In the genomic region with DNA sequence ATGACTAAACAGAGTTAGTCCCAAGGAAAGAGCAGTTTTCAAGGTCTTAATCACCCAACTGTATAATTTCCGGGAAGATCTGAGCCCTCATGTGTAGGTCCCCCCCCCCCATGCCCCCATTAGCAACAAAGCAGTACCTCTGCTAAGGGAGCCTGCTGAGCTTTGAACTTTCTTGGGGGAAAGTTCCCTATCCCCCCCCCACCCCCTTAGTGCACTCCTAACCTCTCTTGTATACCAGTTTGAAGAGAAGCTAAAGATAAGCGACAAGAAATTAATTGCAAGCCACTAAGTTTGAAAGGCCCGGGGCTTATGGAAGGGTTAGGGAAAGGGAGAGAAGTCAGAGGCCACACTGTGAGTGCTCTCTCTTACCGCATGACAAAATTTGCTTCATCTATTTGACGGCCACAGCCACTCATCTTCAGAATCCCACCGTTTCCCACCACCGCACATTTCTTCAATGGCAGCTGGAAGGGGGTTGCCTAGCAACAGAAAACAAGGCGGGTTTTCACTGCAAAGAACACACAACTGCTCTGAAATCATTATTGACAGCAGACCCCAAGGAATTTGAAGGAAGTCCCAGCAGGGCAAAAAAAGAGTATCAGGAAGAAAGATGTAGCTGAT, we compare ENCODE assay signal across 15 mouse cellular contexts.
A peak's percentile ranks its signal among the peaks of the same experiment; 100 is the strongest.
DNase-seq lines count a peak whose midpoint lies in the region; ATAC-seq lines count a peak whose summit lies in the region.
"Had no signal": no experiment of that assay in that cellular context is flagged by ENCODE, and none has a peak within 500 bp of the region (broad histone marks: within the 10 kb centered on the region; RNA-seq: fewer than 3 reads in every experiment).

No protein-coding gene starts in this region.

- no peak overlapping the region for H3K4me3 ChIP-seq in heart, embryonic 13.5 days
- no peak overlapping the region for H3K4me3 ChIP-seq in embryonic facial prominence, embryonic 14.5 days (ENCODE audit: low read depth, low read length)
- no peak overlapping the region for H3K4me3 ChIP-seq in hindbrain, embryonic 15.5 days
- no peak overlapping the region for H3K4me3 ChIP-seq in neural tube, embryonic 11.5 days (ENCODE audit: low read depth, low read length)
- H3K4me3 ChIP-seq in liver, embryonic 11.5 days (ENCODE audit: low read depth, low read length), result no peak overlapping the region

- no peaks in the 10 kb centered on the region for H3K27me3 ChIP-seq in heart, embryonic 13.5 days (replicated peaks)
- no peaks in the 10 kb centered on the region for H3K27me3 ChIP-seq in embryonic facial prominence, embryonic 14.5 days (replicated peaks; ENCODE audit: control insufficient read depth, insufficient read depth, low read length)
- H3K27me3 ChIP-seq in hindbrain, embryonic 15.5 days, result no peaks in the 10 kb centered on the region
- H3K27me3 ChIP-seq in neural tube, embryonic 11.5 days (ENCODE audit: control insufficient read depth, insufficient read depth, low read length), result no peaks in the 10 kb centered on the region
- H3K27me3 ChIP-seq in liver, embryonic 11.5 days (replicated peaks; ENCODE audit: control insufficient read depth, insufficient read depth, low read length), result no peaks in the 10 kb centered on the region

- no peak overlapping the region for H3K9ac ChIP-seq in heart, embryonic 13.5 days
- H3K9ac ChIP-seq in embryonic facial prominence, embryonic 14.5 days (ENCODE audit: low read depth, low read length), result no peak overlapping the region
- H3K9ac ChIP-seq in hindbrain, embryonic 15.5 days, result no peak overlapping the region
- H3K9ac ChIP-seq in neural tube, embryonic 11.5 days (ENCODE audit: low read length), result no peak overlapping the region
- H3K9ac ChIP-seq in liver, embryonic 11.5 days (ENCODE audit: low read depth, low read length), result no peak overlapping the region

- H3K27ac ChIP-seq in heart, embryonic 13.5 days (replicated peaks), result 0 out of 2 replicates have a peak overlapping the region, but pooled peaks have one; percentile 5
- no peak overlapping the region for H3K27ac ChIP-seq in embryonic facial prominence, embryonic 14.5 days (replicated peaks; ENCODE audit: low read depth, low read length)
- H3K27ac ChIP-seq in hindbrain, embryonic 15.5 days (replicated peaks), result no peak overlapping the region; the same call in 1 of the 2 replicates
- H3K27ac ChIP-seq in neural tube, embryonic 11.5 days (ENCODE audit: low read depth, low read length), result peak overlapping the region; percentile 88
- no peak overlapping the region for H3K27ac ChIP-seq in liver, embryonic 11.5 days (ENCODE audit: low read depth, low read length)
- H3K27ac ChIP-seq: macrophage; stomach, postnatal 0 days had no signal

- WGBS in heart, embryonic 13.5 days, result 51% methylated on average over 8 of the region's 8 CpGs
- 24% methylated on average over 8 of the region's 8 CpGs for WGBS in embryonic facial prominence, embryonic 14.5 days
- 9% methylated on average over 8 of the region's 8 CpGs for WGBS in hindbrain, embryonic 15.5 days
- 13% methylated on average over 8 of the region's 8 CpGs for WGBS in neural tube, embryonic 11.5 days
- 52% methylated on average over 8 of the region's 8 CpGs for WGBS in liver, embryonic 11.5 days

- DNase-seq in heart, adult 11 months, result no peak
- peak; percentile 75 for DNase-seq in embryonic facial prominence, embryonic 14.5 days (ENCODE audit: low spot score)
- DNase-seq in neural tube, embryonic 11.5 days (ENCODE audit: low spot score), result peak; percentile 80
- no peak for DNase-seq in T-cell, adult 2 months (ENCODE audit: low spot score)
- no peak for DNase-seq in liver, embryonic 11.5 days (ENCODE audit: low spot score)
- DNase-seq: adrenal gland, postnatal 25 days; kidney, adult 11 months; left cerebral cortex, postnatal 4 days had no signal

- peaks cover 41% of the 10 kb centered on the region for H3K4me1 ChIP-seq in heart, embryonic 13.5 days
- H3K4me1 ChIP-seq in embryonic facial prominence, embryonic 14.5 days (ENCODE audit: control insufficient read depth, insufficient read depth, low read length), result peaks cover 17% of the 10 kb centered on the region
- peaks cover 36% of the 10 kb centered on the region for H3K4me1 ChIP-seq in hindbrain, embryonic 15.5 days (replicated peaks)
- H3K4me1 ChIP-seq in neural tube, embryonic 11.5 days (ENCODE audit: control insufficient read depth, insufficient read depth, low read length), result peaks cover 36% of the 10 kb centered on the region
- peaks cover 3% of the 10 kb centered on the region for H3K4me1 ChIP-seq in liver, embryonic 11.5 days (replicated peaks; ENCODE audit: control insufficient read depth, insufficient read depth, low read length)

- no peak for ATAC-seq in heart, embryonic 13.5 days (ENCODE audit: extremely low read depth, insufficient number of reproducible peaks, low FRiP score, low TSS enrichment)
- ATAC-seq in embryonic facial prominence, embryonic 14.5 days (ENCODE audit: low read depth), result peak; percentile 64; the same call in 1 of the 2 replicates
- ATAC-seq in hindbrain, embryonic 15.5 days (ENCODE audit: low FRiP score, low read depth), result peak; percentile 27; the same call in 1 of the 2 replicates
- peak; percentile 87 for ATAC-seq in neural tube, embryonic 11.5 days (ENCODE audit: insufficient read depth, low FRiP score, low TSS enrichment)
- no peak for ATAC-seq in granulocyte monocyte progenitor cell, adult 5-6 weeks (replicated peaks; ENCODE audit: poor library complexity, severe bottlenecking)
- ATAC-seq in liver, embryonic 11.5 days (replicated peaks; ENCODE audit: low FRiP score), result no peak

- H3K36me3 ChIP-seq in heart, embryonic 13.5 days, result no peaks in the 10 kb centered on the region
- H3K36me3 ChIP-seq in embryonic facial prominence, embryonic 14.5 days (ENCODE audit: control insufficient read depth, insufficient read depth, low read length), result no peaks in the 10 kb centered on the region
- H3K36me3 ChIP-seq in hindbrain, embryonic 15.5 days, result no peaks in the 10 kb centered on the region
- H3K36me3 ChIP-seq in neural tube, embryonic 11.5 days (ENCODE audit: control insufficient read depth, insufficient read depth, low read length), result no peaks in the 10 kb centered on the region
- H3K36me3 ChIP-seq in liver, embryonic 11.5 days (ENCODE audit: control insufficient read depth, insufficient read depth, low read length), result no peaks in the 10 kb centered on the region
- H3K36me3 ChIP-seq: G1E had no signal

- no peak overlapping the region for H3K4me2 ChIP-seq in heart, embryonic 13.5 days
- 0 out of 2 replicates have a peak overlapping the region, but pooled peaks have one; percentile 15 for H3K4me2 ChIP-seq in embryonic facial prominence, embryonic 14.5 days (ENCODE audit: low read depth, low read length)
- 0 out of 2 replicates have a peak overlapping the region, but pooled peaks have one; percentile 4 for H3K4me2 ChIP-seq in hindbrain, embryonic 15.5 days
- no peak overlapping the region; the same call in 1 of the 2 replicates for H3K4me2 ChIP-seq in neural tube, embryonic 11.5 days (ENCODE audit: low read depth)
- H3K4me2 ChIP-seq in liver, embryonic 11.5 days, result no peak overlapping the region
- H3K4me2 ChIP-seq: heart, embryonic 11.5 days had no signal

- H3K9me3 ChIP-seq in heart, embryonic 13.5 days, result no peaks in the 10 kb centered on the region
- no peaks in the 10 kb centered on the region for H3K9me3 ChIP-seq in embryonic facial prominence, embryonic 14.5 days (ENCODE audit: control insufficient read depth, low read length)
- no peaks in the 10 kb centered on the region for H3K9me3 ChIP-seq in hindbrain, embryonic 15.5 days
- no peaks in the 10 kb centered on the region for H3K9me3 ChIP-seq in neural tube, embryonic 11.5 days (ENCODE audit: control insufficient read depth, low read length)
- no peaks in the 10 kb centered on the region for H3K9me3 ChIP-seq in liver, embryonic 11.5 days (ENCODE audit: control insufficient read depth, low read length)
- H3K9me3 ChIP-seq: G1E had no signal

Comparison
In these comparisons a context has a peak if more than half of its experiments do, and no peak if none do; other contexts are left out.
1. ATAC-seq: peak in embryonic facial prominence, embryonic 14.5 days (single experiment), hindbrain, embryonic 15.5 days (single experiment) and neural tube, embryonic 11.5 days (single experiment); none in heart, embryonic 13.5 days (single experiment), granulocyte monocyte progenitor cell, adult 5-6 weeks (single experiment) and liver, embryonic 11.5 days (single experiment).
2. H3K27ac ChIP-seq: peak in heart, embryonic 13.5 days (single experiment) and neural tube, embryonic 11.5 days (single experiment); none in embryonic facial prominence, embryonic 14.5 days (single experiment), hindbrain, embryonic 15.5 days (single experiment) and liver, embryonic 11.5 days (single experiment).
3. H3K4me2 ChIP-seq: peak in embryonic facial prominence, embryonic 14.5 days (single experiment) and hindbrain, embryonic 15.5 days (single experiment); none in heart, embryonic 13.5 days (single experiment), neural tube, embryonic 11.5 days (single experiment) and liver, embryonic 11.5 days (single experiment).
4. DNase-seq: peak in embryonic facial prominence, embryonic 14.5 days (single experiment) and neural tube, embryonic 11.5 days (single experiment); none in heart, adult 11 months (single experiment), T-cell, adult 2 months (single experiment) and liver, embryonic 11.5 days (single experiment).